Comparison of ENCODE assay signal across 22 mouse cellular contexts in genomic region chr19:9039928-9040327, GRCm38 (mm10). TPM values are rescaled to one million over a fixed set of nuclear protein-coding genes. Genes with fewer than 3 reads are reported as not detected.
A peak's percentile ranks its signal among the peaks of the same experiment; 100 is the strongest.
DNase-seq lines count a peak whose midpoint lies in the region; ATAC-seq and TF ChIP-seq lines count a peak whose summit lies in the region.
"Had no signal": no experiment of that assay in that cellular context is flagged by ENCODE, and none has a peak within 500 bp of the region (broad histone marks: within the 10 kb centered on the region; RNA-seq: fewer than 3 reads in every experiment).

No protein-coding gene starts in this region.

- no peaks in the 10 kb centered on the region for H3K9me3 ChIP-seq in limb, embryonic 13.5 days
- no peaks in the 10 kb centered on the region for H3K9me3 ChIP-seq in limb, embryonic 10.5 days (replicated peaks)
- H3K9me3 ChIP-seq in CH12.LX (replicated peaks; ENCODE audit: low read length) = no peaks in the 10 kb centered on the region
- no peaks in the 10 kb centered on the region for H3K9me3 ChIP-seq in embryonic facial prominence, embryonic 10.5 days
- H3K9me3 ChIP-seq in forebrain, embryonic 16.5 days (ENCODE audit: control insufficient read depth, low read length) = no peaks in the 10 kb centered on the region
- H3K9me3 ChIP-seq: embryonic facial prominence, embryonic 12.5 days; heart, embryonic 15.5 days; lung, embryonic 15.5 days; midbrain, embryonic 12.5 days; stomach, embryonic 15.5 days had no signal

- no peak overlapping the region for H3K4me2 ChIP-seq in limb, embryonic 13.5 days (replicated peaks)
- no peak overlapping the region for H3K4me2 ChIP-seq in CH12.LX (ENCODE audit: insufficient read depth, low read depth, poor library complexity, severe bottlenecking)
- H3K4me2 ChIP-seq in forebrain, embryonic 16.5 days (ENCODE audit: low read length) = no peak overlapping the region
- H3K4me2 ChIP-seq: embryonic facial prominence, embryonic 12.5 days; heart, embryonic 15.5 days; hindbrain, embryonic 14.5 days; lung, embryonic 15.5 days; midbrain, embryonic 12.5 days; stomach, embryonic 15.5 days had no signal

- WGBS in limb, embryonic 13.5 days = 42% methylated on average over 7 of the region's 7 CpGs
- WGBS in limb, embryonic 10.5 days = 60% methylated on average over 7 of the region's 7 CpGs
- 45% methylated on average over 7 of the region's 7 CpGs for WGBS in embryonic facial prominence, embryonic 10.5 days
- WGBS in small intestine, adult 2 months = 66% methylated on average over 7 of the region's 7 CpGs
- 59% methylated on average over 7 of the region's 7 CpGs for WGBS in forebrain, embryonic 16.5 days

- intact Hi-C loops in left cerebral cortex, postnatal 10 days (cut with DNase I) = loop anchor here (5.0 kb wide), 1 partner anchor 48 kb away; no protein-coding TSS in a partner anchor

- no peak for TF ChIP-seq EP300 in CH12.LX (IDR thresholded peaks at IDR 0.05; ENCODE audit: low read length)

- no peak for DNase-seq in limb, embryonic 10.5 days (ENCODE audit: low spot score)
- DNase-seq in CH12.LX (ENCODE audit: extremely low read depth) = no peak
- DNase-seq in embryonic facial prominence, embryonic 10.5 days (ENCODE audit: low spot score) = peak; percentile 30
- DNase-seq in left cerebral cortex, postnatal 10 days (ENCODE audit: extremely low spot score in 1 of 2, low spot score in 2 of 2) = no peak
- DNase-seq: adrenal gland, adult 2 months; cerebellum, adult 9-10 months; gastrocnemius, postnatal 36 days; kidney, adult 8-10 months; kidney, postnatal 4 days; layer of hippocampus, postnatal 36 days; liver; right cerebral cortex, postnatal 4 days had no signal

- no peak for TF ChIP-seq POLR2A in CH12.LX (IDR thresholded peaks at IDR 0.05; ENCODE audit: low read depth, low read length)
- no peak for TF ChIP-seq POLR2A in small intestine, adult 2 months (IDR thresholded peaks at IDR 0.05; ENCODE audit: low read depth, low read length)

- no peak overlapping the region; the same call in 1 of the 2 replicates for H3K27ac ChIP-seq in limb, embryonic 13.5 days
- H3K27ac ChIP-seq in limb, embryonic 10.5 days = no peak overlapping the region
- H3K27ac ChIP-seq in CH12.LX (ENCODE audit: insufficient read depth, low read depth) = no peak overlapping the region
- H3K27ac ChIP-seq in embryonic facial prominence, embryonic 10.5 days (replicated peaks) = no peak overlapping the region
- H3K27ac ChIP-seq in small intestine, adult 2 months (ENCODE audit: insufficient read depth, low read depth, low read length) = peak overlapping the region; percentile 74
- no peak overlapping the region for H3K27ac ChIP-seq in forebrain, embryonic 16.5 days (ENCODE audit: low read length)
- H3K27ac ChIP-seq: embryonic facial prominence, embryonic 12.5 days; heart, embryonic 15.5 days; hindbrain, embryonic 14.5 days; lung, embryonic 15.5 days; midbrain, embryonic 12.5 days; stomach, embryonic 15.5 days had no signal

- ATAC-seq in limb, embryonic 13.5 days (ENCODE audit: low FRiP score, low read depth) = 0 out of 2 replicates have a peak, but pooled peaks have one; percentile 28
- no peak for ATAC-seq in forebrain, embryonic 16.5 days
- ATAC-seq: forebrain, embryonic 14.5 days had no signal

- in situ Hi-C loops in CH12.LX (cut with MboI; ENCODE audit: low pct_ligation_motif_present, low pct_unique_long_range_greater_than_20kb, low sequenced_read_pairs) = no loop called here

- H3K4me1 ChIP-seq in limb, embryonic 13.5 days = 0 out of 2 replicates have a peak, but pooled peaks cover 2% of the 10 kb centered on the region
- no peaks in the 10 kb centered on the region for H3K4me1 ChIP-seq in limb, embryonic 10.5 days
- H3K4me1 ChIP-seq in CH12.LX (ENCODE audit: control insufficient read depth in 1 of 2, insufficient read depth in 2 of 2) = peaks cover 20 to 64% of the 10 kb centered on the region in 2 experiments; a peak in 3 of 4 replicates
- H3K4me1 ChIP-seq in embryonic facial prominence, embryonic 10.5 days = peaks cover 9% of the 10 kb centered on the region; the same call in 1 of the 2 replicates
- peaks cover 17% of the 10 kb centered on the region for H3K4me1 ChIP-seq in small intestine, adult 2 months (ENCODE audit: control insufficient read depth, insufficient read depth, insufficient read length, low read length)
- H3K4me1 ChIP-seq in forebrain, embryonic 16.5 days (replicated peaks; ENCODE audit: control insufficient read depth, insufficient read depth, low read length) = no peaks in the 10 kb centered on the region
- H3K4me1 ChIP-seq: embryonic facial prominence, embryonic 12.5 days; midbrain, embryonic 12.5 days had no signal

- no peaks in the 10 kb centered on the region for H3K79me2 ChIP-seq in CH12.LX (replicated peaks; ENCODE audit: control insufficient read depth, extremely low read depth, insufficient read depth, poor library complexity, severe bottlenecking)

- H3K9ac ChIP-seq in limb, embryonic 13.5 days = no peak overlapping the region
- no peak overlapping the region for H3K9ac ChIP-seq in CH12.LX (ENCODE audit: insufficient read depth, low read depth)
- H3K9ac ChIP-seq in forebrain, embryonic 16.5 days (replicated peaks; ENCODE audit: low read depth, low read length) = no peak overlapping the region
- H3K9ac ChIP-seq: embryonic facial prominence, embryonic 12.5 days; heart, embryonic 15.5 days; hindbrain, embryonic 14.5 days; lung, embryonic 15.5 days; midbrain, embryonic 12.5 days; stomach, embryonic 15.5 days had no signal

- no peak for TF ChIP-seq CTCF in CH12.LX (conservative IDR thresholded peaks at IDR 0.05 in 1 of 2, IDR thresholded peaks at IDR 0.05 in 1 of 2; ENCODE audit: low read depth in 2 of 2, low read length in 2 of 2)
- TF ChIP-seq CTCF in small intestine, adult 2 months (IDR thresholded peaks at IDR 0.05; ENCODE audit: extremely low read depth, insufficient read length, insufficient replicate concordance, low read depth, low read length) = no peak

- no peak for TF ChIP-seq RAD21 in CH12.LX (IDR thresholded peaks at IDR 0.05; ENCODE audit: low read depth, low read length)

- H3K36me3 ChIP-seq in limb, embryonic 13.5 days = no peaks in the 10 kb centered on the region
- no peaks in the 10 kb centered on the region for H3K36me3 ChIP-seq in limb, embryonic 10.5 days
- H3K36me3 ChIP-seq in CH12.LX (replicated peaks in 1 of 2; ENCODE audit: control insufficient read depth in 1 of 2, insufficient read depth in 1 of 2, low read length in 1 of 2) = no peaks in the 10 kb centered on the region
- H3K36me3 ChIP-seq in embryonic facial prominence, embryonic 10.5 days (replicated peaks) = no peaks in the 10 kb centered on the region
- H3K36me3 ChIP-seq in small intestine, adult 2 months (ENCODE audit: control insufficient read depth, insufficient read depth, low read length) = no peaks in the 10 kb centered on the region
- no peaks in the 10 kb centered on the region for H3K36me3 ChIP-seq in forebrain, embryonic 16.5 days (ENCODE audit: control insufficient read depth, insufficient read depth)
- H3K36me3 ChIP-seq: embryonic facial prominence, embryonic 12.5 days; heart, embryonic 15.5 days; lung, embryonic 15.5 days; midbrain, embryonic 12.5 days; stomach, embryonic 15.5 days had no signal

- no peaks in the 10 kb centered on the region for H3K27me3 ChIP-seq in limb, embryonic 13.5 days
- no peaks in the 10 kb centered on the region for H3K27me3 ChIP-seq in limb, embryonic 10.5 days (ENCODE audit: low read depth, poor library complexity, severe bottlenecking)
- no peaks in the 10 kb centered on the region for H3K27me3 ChIP-seq in CH12.LX (replicated peaks)
- no peaks in the 10 kb centered on the region for H3K27me3 ChIP-seq in embryonic facial prominence, embryonic 10.5 days (replicated peaks; ENCODE audit: low read depth, poor library complexity, severe bottlenecking)
- H3K27me3 ChIP-seq in small intestine, adult 2 months (ENCODE audit: control insufficient read depth, insufficient read depth, low read length) = no peaks in the 10 kb centered on the region
- H3K27me3 ChIP-seq in forebrain, embryonic 16.5 days (replicated peaks; ENCODE audit: control insufficient read depth, insufficient read depth, low read length) = no peaks in the 10 kb centered on the region
- H3K27me3 ChIP-seq: embryonic facial prominence, embryonic 12.5 days; heart, embryonic 15.5 days; lung, embryonic 15.5 days; midbrain, embryonic 12.5 days; stomach, embryonic 15.5 days had no signal

- dilution Hi-C loops in CH12.LX (cut with MboI; ENCODE audit: extremely low pct_ligation_motif_present, extremely low pct_unique_long_range_greater_than_20kb, low sequenced_read_pairs) = no loop called here

- no peak overlapping the region for H3K4me3 ChIP-seq in limb, embryonic 13.5 days
- H3K4me3 ChIP-seq in limb, embryonic 10.5 days = no peak overlapping the region
- no peak overlapping the region for H3K4me3 ChIP-seq in CH12.LX (replicated peaks in 1 of 3; ENCODE audit: low read depth in 2 of 3, low read length in 2 of 3, poor library complexity in 1 of 3)
- H3K4me3 ChIP-seq in embryonic facial prominence, embryonic 10.5 days = no peak overlapping the region
- no peak overlapping the region for H3K4me3 ChIP-seq in small intestine, adult 2 months (ENCODE audit: low read depth, low read length)
- no peak overlapping the region for H3K4me3 ChIP-seq in forebrain, embryonic 16.5 days (replicated peaks; ENCODE audit: low read length)
- H3K4me3 ChIP-seq: embryonic facial prominence, embryonic 12.5 days; heart, embryonic 15.5 days; lung, embryonic 15.5 days; midbrain, embryonic 12.5 days; stomach, embryonic 15.5 days had no signal

RNA-seq across cellular contexts. Expression of gene Scgb1a1, which starts 47.8 kb away (rescaled TPM):
- polyA plus RNA-seq in limb, embryonic 13.5 days (2015; fragmentation: Nextera tagmentation; extraction: Ambion mirVana) = not detected in 2 replicates
- not detected in 2 replicates for polyA plus RNA-seq in limb, embryonic 10.5 days (2016; fragmentation: Nextera tagmentation; extraction: Ambion mirVana)
- total RNA-seq in CH12.LX (2012; rRNA removed) (not detected in 2 replicates), CH12.LX (2014; rRNA removed) (not detected in 2 replicates)
- not detected in 2 replicates for polyA plus RNA-seq in CH12.LX (2012; ENCODE audit: insufficient read length, low read depth)
- not detected in 2 replicates for polyA plus RNA-seq in embryonic facial prominence, embryonic 10.5 days (2016; fragmentation: Nextera tagmentation; extraction: Ambion mirVana)
- polyA plus RNA-seq in small intestine, adult 2 months (2012; rRNA removed) = 0.30 and 3.7 TPM in 2 replicates
- not detected in 2 replicates for polyA plus RNA-seq in forebrain, embryonic 16.5 days (2015; fragmentation: Nextera tagmentation; extraction: Ambion mirVana)
- total RNA-seq in left cerebral cortex, postnatal 10 days (2021) = not detected
- total RNA-seq: adrenal gland, adult 2 months; gastrocnemius, postnatal 36 days; layer of hippocampus, postnatal 36 days had no signal
- polyA plus RNA-seq: adrenal gland, adult 2 months; embryonic facial prominence, embryonic 12.5 days; forebrain, embryonic 14.5 days; hindbrain, embryonic 14.5 days; midbrain, embryonic 12.5 days; stomach, embryonic 15.5 days had no signal

RNA-seq across cellular contexts. Expression of gene Ahnak, which starts 50.8 kb away (rescaled TPM):
- 35.2 and 35.6 TPM in 2 replicates for polyA plus RNA-seq in limb, embryonic 13.5 days (2015; fragmentation: Nextera tagmentation; extraction: Ambion mirVana)
- polyA plus RNA-seq in limb, embryonic 10.5 days (2016; fragmentation: Nextera tagmentation; extraction: Ambion mirVana) = 5.3 and 8.9 TPM in 2 replicates
- 15.3 and 21.7 TPM in 2 replicates for total RNA-seq in CH12.LX (2012; rRNA removed)
- total RNA-seq in CH12.LX (2014; rRNA removed) = 1.5 and 1.7 TPM in 2 replicates
- 1.8 and 2.0 TPM in 2 replicates for polyA plus RNA-seq in CH12.LX (2012; ENCODE audit: insufficient read length, low read depth)
- 9.3 and 10.0 TPM in 2 replicates for polyA plus RNA-seq in embryonic facial prominence, embryonic 10.5 days (2016; fragmentation: Nextera tagmentation; extraction: Ambion mirVana)
- 5.1 and 14.7 TPM in 2 replicates for polyA plus RNA-seq in small intestine, adult 2 months (2012; rRNA removed)
- 2.2 and 3.4 TPM in 2 replicates for polyA plus RNA-seq in forebrain, embryonic 16.5 days (2015; fragmentation: Nextera tagmentation; extraction: Ambion mirVana)
- 10 to 100 TPM; 14.5 to 17.8 TPM for total RNA-seq in left cerebral cortex, postnatal 10 days (2021)
